Mouse (Mus musculus) cortical plate, adult 2 months (tissue): ENCODE data around the gene Hipk1.

ENCODE experiments used
- CTCF ChIP-seq: fragments of 200-500 bp; IDR thresholded peaks from 2 replicates; pipeline ENCODE4 v1.5.1; 2011; ENCODE audit warnings: mild to moderate bottlenecking, control low read depth, low read length; ENCODE audit not compliant: insufficient read depth; ENCODE audit errors: extremely low read depth
- POLR2A ChIP-seq: fragments of 200-500 bp; IDR thresholded peaks from 2 replicates; pipeline ENCODE4 v1.6.1; 2011; ENCODE audit warnings: mild to moderate bottlenecking, low read length, control low read depth; ENCODE audit not compliant: insufficient read depth; ENCODE audit errors: extremely low read depth

GRCm38 (mm10) chr3:103778660-103779059 lies 12.7 kb downstream of the Hipk1 start:
- TF ChIP-seq POLR2A (no peak), CTCF (no peak)
